Mouse (Mus musculus) kidney, postnatal 25 days (tissue): Measurements from ENCODE around the gene Nrxn3.

Source experiments
- DNase-seq, 2 experiments: peaks; one replicate each; pipeline ENCODE4 v3.0.0; 2021; ENCODE audit warnings: mixed read lengths in 2 of 2

Nrxn3 gene

DNA sequence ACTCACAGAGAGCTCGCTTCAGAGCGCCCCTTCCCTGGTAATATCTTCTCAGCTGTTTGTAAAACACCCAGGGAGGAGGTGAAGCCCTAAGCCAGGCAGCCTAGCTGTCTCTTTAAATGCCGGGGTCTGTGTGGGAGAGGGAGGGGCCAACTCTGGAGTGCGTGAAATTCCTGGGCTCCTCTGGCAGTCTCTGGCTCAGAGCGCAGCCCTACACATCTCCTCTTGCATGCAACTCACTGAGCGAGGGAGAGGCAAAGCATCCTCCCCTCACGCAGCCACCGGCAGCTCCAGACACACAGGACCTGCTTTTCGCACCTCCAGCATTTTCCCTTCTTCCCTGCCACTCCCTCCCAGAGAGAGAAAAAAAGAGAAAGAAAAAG, at the start of gene Nrxn3:
Nrxn3 (plus strand) TSS at position 186 of the 380 bp plus-strand sequence.
- DNase-seq, result peak in 1 of 2 experiments; percentile 2

DNA sequence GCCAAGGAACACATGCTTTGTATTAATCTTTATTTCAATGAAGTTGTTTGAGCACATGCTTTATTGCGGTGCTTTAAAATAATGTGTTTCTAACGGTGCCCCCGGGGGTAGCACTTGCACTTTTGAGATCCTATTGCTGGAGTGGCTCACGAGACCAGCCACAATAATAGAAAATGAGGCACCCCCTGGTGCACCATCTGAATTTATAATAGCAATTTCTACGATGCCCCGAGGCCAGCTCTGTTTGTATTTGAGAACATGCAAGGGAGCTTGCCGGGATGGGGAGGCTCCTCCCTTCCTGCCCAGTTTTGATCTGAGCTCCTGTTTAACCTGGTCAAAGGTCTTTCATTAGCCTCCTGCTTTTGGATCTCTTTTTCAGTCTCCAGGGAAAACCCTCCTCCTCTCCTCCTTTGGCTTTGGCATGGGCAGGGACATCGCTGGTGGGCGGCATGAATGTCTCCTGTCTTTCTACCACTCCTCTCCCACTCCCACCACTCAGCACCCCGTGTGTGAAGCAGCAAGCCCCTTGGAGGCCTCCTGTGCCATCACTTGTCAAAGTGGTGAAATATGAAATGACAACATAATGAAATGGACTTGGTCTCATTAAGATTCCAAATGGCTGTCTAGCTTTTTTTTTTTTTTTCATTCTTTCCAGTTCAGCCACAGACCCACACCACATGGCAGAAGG, 18.4 kb upstream of the Nrxn3 start:
- peak; percentile 9 to 31 for DNase-seq

DNA sequence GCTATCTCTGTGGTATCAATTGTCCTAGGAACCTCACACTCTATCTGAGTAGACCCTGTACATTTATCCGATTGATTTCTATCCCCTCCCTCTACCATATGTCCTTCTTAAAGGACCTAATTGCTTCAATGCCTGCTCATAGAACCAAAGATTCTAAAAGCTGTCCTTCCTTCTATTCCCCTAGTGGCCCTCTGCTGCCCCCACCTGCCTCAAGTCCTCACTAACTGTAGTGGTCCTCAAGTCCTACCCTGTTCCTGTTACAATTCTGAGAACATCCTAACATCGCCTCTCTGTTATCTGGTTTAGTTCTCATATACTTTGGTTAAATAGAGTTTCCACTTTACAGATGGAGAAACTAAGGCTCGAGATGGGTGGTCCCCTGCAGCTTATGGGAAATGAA, 16.7 kb upstream of the Nrxn3 start:
- DNase-seq, result no peak

DNA sequence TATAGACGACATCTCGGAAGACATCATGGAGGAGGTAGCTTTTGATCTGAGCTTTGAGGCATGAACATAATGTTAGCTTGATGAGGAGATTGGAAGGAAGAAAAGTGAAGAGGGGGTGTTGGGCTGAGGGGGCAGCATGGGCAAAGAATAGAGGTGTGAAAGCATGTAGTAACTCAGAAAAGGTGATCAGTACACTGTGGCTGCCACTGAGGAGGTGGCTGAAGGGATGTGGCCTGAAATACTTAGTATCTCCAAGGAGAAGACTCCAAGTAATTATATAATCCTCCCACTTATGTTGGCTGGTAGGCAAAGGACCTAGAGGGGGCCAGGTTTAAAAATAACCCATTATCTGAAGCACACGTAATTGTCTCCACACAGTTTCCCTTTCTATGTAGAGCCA, 14.9 kb upstream of the Nrxn3 start:
- no peak for DNase-seq

DNA sequence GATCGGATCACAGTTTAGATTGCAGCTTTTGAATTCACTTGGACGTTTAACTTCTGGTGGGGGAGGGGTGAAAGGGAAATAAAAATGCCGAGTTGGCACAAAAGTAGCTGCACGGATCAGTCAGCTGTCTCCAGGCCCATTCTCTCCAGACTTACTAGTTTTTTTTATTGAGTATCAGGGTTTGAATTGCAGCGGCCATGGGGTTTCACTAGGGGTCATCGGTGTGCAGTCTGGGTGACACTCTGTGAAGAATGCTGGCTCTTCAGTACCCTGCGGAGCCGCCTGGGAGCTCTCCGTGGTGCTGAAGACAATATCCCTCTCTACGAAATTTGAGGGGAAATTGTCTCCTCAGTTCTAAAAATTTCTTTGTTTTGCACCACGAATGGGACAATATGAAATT, 13.5 kb upstream of the Nrxn3 start:
- peak; percentile 59 to 67 for DNase-seq

DNA sequence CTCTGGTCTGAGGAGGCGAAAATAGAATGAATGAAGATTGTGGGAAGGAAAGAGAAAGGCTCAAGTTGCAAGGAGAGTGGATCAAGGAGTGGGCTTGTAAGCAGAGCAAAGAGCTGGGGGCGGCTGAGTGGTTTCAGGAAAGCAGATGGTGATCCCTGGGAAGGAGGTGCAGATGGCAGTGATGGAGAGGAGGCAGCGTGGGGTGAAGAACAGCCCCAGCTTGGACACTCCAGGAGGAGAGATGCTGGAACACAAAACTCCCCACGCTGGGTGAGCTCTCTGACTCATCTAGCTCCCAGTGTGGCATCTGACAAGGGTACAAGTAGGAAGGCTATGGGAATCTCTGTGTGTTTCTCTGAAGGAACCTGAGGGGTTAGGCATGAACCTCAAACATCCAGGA, 9.2 kb upstream of the Nrxn3 start:
- no peak for DNase-seq

DNA sequence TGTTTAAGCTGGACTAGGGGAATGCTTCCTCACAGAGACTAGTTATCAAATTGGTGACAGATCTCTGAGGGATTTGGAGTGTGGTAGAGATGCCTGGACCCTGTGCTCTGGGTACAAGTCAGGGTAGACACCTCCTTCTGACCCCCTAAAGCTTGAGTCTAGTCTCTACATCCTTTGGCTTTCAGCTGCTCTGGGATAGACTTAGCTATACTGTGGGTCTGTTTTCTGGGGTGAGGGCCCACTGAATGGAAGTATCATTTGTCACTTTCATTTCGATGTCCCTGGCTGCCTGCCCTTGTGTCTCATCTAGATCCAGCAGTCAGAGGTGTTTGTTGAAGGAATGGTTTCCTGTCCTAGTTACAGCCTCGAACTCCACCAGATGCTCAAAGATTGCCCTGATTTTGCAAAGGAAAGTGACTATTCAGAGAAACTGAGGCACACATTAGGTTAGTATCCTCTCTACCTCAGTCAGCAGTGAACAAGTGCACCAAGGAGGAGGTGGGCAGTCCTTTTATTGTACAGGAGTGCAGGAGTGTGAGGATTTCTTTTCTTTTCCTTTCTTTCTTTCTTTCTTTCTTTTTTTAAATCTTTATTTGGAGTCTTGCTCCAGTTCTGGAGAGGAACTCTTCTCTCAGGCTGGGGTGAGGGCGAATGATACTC, 515 bp upstream of the Nrxn3 start:
- no peak for DNase-seq

DNA sequence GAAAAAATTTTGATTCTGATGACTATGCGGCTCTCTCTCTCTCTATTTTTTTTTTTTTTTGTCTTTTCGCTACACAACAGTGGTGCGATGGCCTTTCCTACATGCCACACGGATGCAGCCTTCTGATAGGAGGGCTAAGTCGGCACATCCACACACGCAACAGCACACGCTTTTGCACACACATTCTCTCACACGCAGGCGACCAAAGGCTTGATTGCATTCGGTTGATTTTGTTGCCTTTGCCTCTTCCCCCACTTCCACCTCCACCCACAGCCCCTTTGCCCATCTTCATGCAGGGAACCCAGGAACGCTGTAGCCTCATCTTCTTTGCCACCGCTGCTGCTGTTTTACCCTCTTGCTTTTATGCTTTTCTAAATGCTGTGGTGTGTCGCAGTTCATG, 3.6 kb downstream of the Nrxn3 start:
- no peak for DNase-seq

DNA sequence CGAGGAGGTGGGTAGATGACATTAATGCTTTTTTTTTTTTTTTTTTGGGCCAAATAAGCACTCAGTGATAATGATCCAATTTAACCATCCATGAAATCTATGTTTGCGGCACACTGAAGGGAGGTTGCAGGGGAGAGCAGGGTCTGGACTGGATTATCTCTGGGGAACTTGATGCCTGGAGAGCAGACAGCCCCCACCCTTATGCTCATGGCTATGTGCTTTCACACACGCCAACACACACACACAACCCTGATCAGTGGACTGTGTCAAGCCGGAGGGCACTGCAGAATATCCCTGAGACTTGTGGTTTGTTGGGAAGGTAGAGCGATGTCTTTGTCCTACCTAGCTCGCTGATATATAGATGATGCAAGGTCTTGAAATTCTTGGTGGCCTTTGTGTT, 4.1 kb downstream of the Nrxn3 start:
- no peak for DNase-seq

DNA sequence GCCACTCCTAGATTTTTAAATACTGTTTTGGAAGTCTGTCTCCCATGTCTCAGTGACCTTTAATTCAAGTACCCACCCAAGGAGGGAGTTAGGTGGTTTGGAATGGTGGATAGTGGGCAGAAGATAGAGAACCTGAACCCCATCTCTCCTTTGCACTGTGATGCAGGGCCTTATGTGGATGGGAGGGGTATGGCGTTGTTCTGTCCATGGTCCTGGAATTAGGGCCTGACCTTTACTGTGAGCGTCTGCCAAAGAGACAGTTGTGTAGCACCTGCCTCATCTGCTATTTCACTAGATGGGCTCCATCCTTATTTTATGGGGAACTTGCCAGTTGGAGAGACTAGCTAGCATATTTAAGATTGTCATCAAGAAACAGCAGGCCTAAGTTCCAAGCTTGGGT, 8.0 kb downstream of the Nrxn3 start:
- no peak for DNase-seq

DNA sequence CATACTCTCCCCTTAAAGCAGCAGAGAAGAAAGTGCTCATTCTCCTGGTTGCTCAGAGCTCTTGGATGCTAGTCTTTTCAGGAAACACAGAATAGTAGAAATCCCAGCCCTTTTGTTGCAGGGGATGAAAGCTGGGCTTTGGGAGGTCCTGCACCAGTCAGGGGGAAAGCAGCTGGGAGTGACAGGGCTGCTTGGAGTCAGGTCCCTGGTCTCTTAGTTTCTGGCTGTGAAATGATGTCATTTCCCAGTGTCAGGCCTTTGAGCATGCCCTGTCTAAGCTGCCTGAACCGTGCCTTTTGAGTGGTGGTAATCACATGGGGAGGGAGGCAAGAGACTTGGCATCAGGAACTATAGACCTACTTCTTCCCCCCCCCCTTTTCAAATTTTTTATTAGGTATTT, 12.4 kb downstream of the Nrxn3 start:
- no peak for DNase-seq

DNA sequence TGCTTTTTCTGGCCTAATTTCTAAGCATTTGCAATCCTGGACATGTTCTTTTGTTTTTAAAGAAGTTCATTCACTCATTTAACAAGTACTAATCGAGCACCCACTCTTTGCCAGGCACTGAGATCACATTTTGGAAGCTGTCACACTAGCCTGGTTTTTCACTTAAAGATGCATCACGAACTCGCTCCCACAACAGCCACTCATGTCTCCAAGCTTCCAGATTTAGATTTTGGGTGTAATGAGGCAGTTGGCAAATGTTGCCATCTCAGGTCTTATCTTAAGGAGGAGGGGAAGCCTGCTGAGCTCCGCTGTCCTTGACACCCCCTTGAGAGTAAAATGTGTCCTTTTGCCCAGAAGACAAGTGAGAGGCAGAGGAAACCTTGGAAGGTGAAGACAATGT, 14.4 kb downstream of the Nrxn3 start:
- no peak for DNase-seq

DNA sequence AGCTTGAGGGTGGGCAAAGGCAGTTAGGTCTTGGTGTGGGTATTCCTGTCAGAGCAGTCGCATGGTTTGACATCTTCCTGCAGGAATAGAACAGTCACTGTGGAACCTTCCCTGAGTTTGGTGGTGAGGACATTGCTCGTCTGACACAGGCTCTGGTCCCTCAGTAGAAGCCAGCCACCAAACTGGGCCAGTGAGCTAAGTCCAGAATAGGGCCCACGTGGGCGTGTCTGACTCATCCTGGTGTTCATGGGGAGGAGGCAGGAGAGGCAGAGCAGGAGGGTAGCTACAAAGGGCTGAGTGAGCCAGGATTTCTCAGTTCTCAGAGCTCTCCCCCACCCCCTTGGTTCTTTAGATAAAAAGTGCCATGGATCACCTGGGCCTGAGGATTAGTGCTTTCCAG, 15.9 kb downstream of the Nrxn3 start:
- no peak for DNase-seq

DNA sequence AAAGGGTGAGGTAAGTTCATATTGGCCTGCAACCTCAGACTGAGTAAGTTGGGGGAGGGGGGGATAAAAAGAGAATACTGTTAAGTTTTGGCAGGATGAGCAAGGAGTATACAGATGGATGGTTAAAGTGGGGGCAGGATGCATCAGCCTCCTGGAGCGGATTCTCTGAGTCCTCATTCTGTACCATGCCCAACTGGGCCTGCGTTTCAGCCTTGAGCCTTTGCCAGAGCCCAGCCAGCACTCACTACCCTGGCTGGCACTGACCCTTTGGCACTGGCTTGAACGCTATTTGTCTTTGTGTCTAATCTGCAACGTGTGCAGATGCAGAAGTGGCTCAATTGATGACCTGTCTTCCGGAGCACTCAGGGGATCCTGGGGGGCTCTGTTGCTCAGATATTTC, 24.1 kb downstream of the Nrxn3 start:
- no peak for DNase-seq

DNA sequence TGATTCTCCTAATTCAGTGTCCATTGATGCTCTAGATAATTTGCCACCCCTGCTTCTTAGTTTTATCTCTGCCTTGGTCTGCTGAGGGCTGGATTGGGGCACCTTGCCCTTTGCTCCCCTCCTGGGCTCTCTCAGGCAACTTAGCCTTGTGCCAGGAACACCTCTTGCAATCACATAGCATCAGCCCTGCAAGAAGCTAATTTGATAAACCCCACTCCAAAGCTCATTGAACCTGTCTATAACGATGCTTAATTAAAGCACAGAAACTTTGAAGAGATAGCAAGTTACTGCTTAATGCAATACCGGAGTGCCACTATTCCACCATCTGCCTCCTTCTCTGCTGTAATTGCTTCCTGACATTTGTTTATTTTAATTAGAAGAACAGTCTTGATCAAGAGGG, 42.1 kb downstream of the Nrxn3 start:
- no peak for DNase-seq

DNA sequence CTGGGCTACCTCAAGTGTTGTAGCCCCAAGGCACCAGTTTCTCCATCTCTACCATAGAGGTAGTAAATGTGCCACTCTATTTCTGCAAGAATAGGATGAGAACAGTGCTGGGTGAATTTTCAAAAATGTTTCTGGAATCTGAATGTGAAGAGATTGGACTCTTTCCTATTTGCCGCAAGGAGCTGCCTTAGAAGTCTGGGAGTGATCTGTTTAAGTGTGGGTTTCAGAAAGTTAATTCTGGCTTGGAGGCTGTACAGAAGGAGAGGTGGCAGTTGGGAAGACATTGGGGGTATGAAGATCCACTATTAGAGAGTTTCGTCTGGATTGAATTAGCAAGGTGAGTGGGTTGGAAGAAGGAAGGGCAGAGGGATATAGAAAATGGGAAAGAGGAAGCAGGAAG, 52.0 kb downstream of the Nrxn3 start:
- no peak for DNase-seq

DNA sequence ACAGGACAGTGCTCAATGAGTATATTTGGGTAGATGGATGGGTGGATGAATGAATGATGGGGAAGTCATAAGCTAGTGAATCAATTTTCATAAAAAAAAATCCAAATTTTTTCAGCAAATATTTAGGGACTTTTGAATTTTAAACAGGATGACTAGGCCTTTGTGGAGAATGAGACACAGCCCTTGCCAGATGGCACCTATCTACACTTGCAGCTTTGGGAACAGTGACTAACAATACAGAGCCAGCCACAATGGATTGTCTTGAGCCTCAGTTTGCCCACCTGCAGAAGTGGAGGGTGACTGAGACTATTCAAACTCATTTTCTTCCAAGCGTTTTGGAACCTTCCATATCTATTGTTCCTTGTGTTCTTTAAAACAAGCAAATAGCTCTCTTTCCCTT, 55.4 kb downstream of the Nrxn3 start:
- no peak for DNase-seq

DNA sequence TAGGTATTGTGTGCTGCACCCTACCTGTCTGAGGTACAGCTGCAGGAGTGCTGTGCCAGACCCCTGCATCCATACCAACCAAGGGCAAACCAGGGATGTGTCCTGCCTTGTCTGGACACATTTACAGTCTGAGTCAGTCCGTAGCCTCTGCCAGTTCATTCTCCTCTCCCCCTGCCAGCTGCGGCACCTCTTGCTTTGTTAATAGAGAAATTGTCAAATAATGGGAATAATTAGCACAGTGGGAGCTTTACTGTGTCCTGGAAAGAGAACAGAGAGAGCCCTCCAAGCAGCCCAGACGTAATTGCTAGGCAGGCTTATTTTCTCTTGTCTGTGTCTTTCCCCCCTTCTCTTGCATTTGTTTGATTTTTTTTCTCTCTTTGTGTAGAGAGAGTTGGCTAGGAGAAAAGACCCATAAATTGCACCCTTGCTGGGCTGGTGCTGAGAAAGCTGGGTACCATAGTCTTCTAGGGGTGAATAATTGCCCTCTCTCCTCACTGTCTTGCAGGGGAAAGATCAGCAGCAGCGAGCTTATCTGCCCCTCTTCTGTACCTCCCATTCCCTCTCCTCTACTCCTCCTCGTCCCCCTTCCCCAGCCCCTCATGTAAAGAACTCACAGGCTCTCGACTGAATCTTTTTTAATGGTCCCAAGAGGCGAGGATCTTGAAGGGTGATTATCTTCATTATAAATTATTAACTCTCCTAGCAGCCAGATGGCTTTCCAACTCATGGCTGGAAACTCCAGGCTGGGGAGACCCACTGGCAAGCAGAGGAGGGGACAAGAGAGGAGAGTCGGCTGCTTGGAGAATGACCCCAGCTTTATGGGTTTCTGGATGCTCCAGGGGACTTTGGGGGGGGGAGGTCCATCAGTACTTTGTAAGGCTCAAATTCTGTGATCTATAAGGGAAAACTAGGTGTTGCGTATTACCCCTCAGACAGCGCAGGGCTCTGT, 61.8 kb downstream of the Nrxn3 start:
- no peak for DNase-seq

DNA sequence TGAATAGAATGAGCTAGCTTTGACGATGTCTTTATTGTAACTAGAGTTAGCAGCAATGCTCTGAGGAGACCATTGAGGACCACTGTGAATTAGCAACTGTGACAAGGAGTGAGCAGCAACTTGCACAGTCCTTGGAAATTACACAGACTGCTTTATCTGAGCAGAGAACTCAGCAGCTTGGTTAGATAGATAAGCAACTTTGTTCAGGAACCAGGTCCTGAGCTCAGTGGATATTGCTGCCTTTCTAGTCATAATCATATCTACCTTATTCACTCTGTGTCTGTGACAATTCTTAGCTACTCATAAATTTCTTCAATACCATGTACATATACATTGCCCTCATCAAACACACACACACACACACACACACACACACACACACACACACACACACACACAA, 70.6 kb downstream of the Nrxn3 start:
- DNase-seq, result no peak

DNA sequence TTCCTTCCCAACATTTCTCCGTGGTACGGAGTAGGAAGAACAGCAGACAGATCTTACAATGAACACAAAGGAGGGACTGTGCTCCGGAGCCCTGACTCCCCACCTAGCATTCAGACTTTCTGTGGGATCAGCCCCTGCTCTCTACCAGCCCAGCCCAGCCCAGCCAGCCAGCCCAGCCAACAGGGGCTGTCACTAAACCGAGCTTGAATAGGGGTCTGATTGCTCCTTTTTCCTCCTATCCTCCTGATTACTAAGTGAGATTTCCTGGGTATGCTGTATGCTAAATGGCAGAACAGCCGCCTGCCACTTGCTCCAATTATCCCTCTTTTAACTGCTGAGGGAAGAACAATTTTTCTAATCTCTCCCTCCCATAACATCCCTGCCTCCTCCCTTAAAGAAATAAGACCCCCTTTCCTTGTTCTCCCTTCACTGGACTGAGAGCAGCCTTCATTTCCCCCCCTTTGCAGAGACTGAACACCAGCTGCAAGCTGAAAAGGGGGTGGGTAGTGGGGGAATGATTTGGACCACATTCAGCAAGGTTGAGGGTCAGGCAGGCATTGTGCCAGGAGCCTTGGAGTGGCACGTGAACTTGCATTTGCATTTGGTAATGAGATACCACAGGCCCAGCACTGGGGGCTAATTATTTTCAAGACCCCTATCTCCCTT, 78.4 kb downstream of the Nrxn3 start:
- DNase-seq, result peak in 1 of 2 experiments; percentile 8

DNA sequence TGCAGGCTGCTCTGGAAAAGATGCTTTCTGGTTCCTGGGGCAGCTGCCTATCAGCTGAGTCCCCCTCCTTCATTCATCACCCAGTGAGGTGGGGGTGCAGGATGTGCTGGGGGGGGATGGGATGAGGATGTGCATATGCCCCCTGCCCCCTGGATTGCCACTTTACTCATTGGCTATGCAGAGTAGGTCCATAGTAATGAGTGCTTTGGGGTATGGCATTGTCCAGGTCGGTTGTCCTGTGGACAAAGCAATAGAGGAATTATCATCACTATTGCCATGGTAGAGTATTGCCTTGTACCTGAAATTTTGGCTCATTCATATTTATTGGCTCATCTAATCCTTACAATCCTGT, 79.0 kb downstream of the Nrxn3 start:
- DNase-seq, result no peak

DNA sequence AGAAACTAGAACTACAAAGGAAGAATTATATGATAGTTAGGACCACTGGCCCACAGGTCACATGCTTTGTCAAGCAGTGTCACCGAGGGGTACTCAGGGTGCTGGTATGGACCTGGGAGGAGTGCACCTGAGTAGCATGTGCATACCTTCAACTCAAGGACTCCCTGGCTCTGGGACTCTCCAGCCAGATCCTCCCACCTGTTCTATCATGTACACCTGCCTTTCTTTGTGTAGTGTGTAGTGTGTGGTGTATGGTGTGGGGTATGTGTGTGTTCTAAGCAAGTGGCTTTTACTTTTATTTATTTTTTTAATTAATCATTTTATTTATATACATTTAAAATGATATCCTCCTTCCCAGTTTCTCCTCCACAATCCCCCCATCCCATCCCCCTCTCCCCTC, 86.3 kb downstream of the Nrxn3 start:
- no peak for DNase-seq

DNA sequence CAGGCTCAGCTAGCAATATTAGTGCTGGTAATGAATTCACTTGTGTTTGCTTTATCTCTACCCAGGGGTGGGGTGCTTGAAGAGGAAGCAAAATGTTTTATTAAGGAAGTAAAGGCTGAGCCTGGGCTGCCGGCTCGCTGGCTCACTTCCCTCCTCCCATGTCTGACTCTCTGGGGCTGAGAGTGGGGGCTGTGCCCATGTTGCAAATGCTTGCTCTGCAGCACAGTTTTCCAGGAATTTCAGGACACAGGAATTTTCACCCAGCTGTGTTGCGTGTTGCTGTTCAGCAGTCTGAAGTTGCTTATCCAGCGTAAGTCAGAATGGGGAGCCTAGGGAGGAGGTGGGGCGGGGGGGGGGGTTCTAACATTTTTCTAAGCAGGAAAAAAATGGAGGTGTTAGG, 89.5 kb downstream of the Nrxn3 start:
- no peak for DNase-seq
